Mouse (Mus musculus): ENCODE data around the gene Tmem56. TPM values are rescaled to one million over a fixed set of nuclear protein-coding genes. Genes with fewer than 3 reads are reported as not detected.

The Tmem56 gene
- total RNA-seq, 1 experiment: 0.67 TPM

GRCm38 (mm10) chr3:121291225-121291559 is 8.3 kb upstream of the Tmem56 start:
- TF ChIP-seq ZC3H11A (IDR thresholded peaks at IDR 0.05; ENCODE audit: borderline replicate concordance, low read depth, low read length) (no peak), CHD2 (IDR thresholded peaks at IDR 0.05; ENCODE audit: low read depth, low read length) (no peak), MAFK (IDR thresholded peaks at IDR 0.05; ENCODE audit: insufficient read depth, low read depth, low read length) (no peak), HCFC1 (IDR thresholded peaks at IDR 0.05; ENCODE audit: borderline replicate concordance, insufficient read depth, low read length) (no peak), ZNF384 (IDR thresholded peaks at IDR 0.05; ENCODE audit: low read depth, low read length) (no peak)
- no peak for DNase-seq (ENCODE audit: low read depth, low spot score)
- Histone ChIP-seq H3K4me1 (ENCODE audit: control insufficient read depth in 2 of 2, insufficient read depth in 2 of 2, low read length in 2 of 2, poor library complexity in 1 of 2) (peaks cover 0 to 3% of the 10 kb centered on the region in 2 experiments; a peak in 2 of 4 replicates), H3K36me3 (ENCODE audit: control insufficient read depth, insufficient read depth, low read length, poor library complexity, severe bottlenecking) (no peaks in the 10 kb centered on the region), H3K4me3 (ENCODE audit: insufficient read depth in 1 of 2, low read depth in 1 of 2, low read length in 2 of 2, poor library complexity in 1 of 2, severe bottlenecking in 1 of 2) (peak overlapping the region; percentile 76 to 95), H3K27ac (ENCODE audit: insufficient read depth, low read depth, low read length, poor library complexity, severe bottlenecking) (peak overlapping the region; percentile 59; the same call in 1 of the 2 replicates), H3K9me3 (ENCODE audit: control insufficient read depth, insufficient read depth, low read depth, low read length) (no peaks in the 10 kb centered on the region), H3K9ac (ENCODE audit: insufficient read depth, low read depth, low read length, poor library complexity, severe bottlenecking) (peak overlapping the region; percentile 73)
- in situ Hi-C loops (cut with MboI; ENCODE audit: low sequenced_read_pairs in 2 of 2, unreplicated experiment in 2 of 2): no loop called here

GRCm38 (mm10) chr3:121290681-121291080 is 7.8 kb upstream of the Tmem56 start:
- H3K27ac ChIP-seq (ENCODE audit: insufficient read depth, low read depth, low read length, poor library complexity, severe bottlenecking): no peak overlapping the region
- no peak for TF ChIP-seq CHD2 (IDR thresholded peaks at IDR 0.05; ENCODE audit: low read depth, low read length)
- no peak for TF ChIP-seq ZC3H11A (IDR thresholded peaks at IDR 0.05; ENCODE audit: borderline replicate concordance, low read depth, low read length)
- no peak for TF ChIP-seq MAFK (IDR thresholded peaks at IDR 0.05; ENCODE audit: insufficient read depth, low read depth, low read length)
- TF ChIP-seq HCFC1 (IDR thresholded peaks at IDR 0.05; ENCODE audit: borderline replicate concordance, insufficient read depth, low read length): no peak
- no peak for TF ChIP-seq ZNF384 (IDR thresholded peaks at IDR 0.05; ENCODE audit: low read depth, low read length)
- no peaks in the 10 kb centered on the region for H3K36me3 ChIP-seq (ENCODE audit: control insufficient read depth, insufficient read depth, low read length, poor library complexity, severe bottlenecking)
- no peak for DNase-seq (ENCODE audit: low read depth, low spot score)
- peak overlapping the region; percentile 76 to 95; a peak in 3 of 4 replicates for H3K4me3 ChIP-seq (ENCODE audit: insufficient read depth in 1 of 2, low read depth in 1 of 2, low read length in 2 of 2, poor library complexity in 1 of 2, severe bottlenecking in 1 of 2)
- in situ Hi-C loops (cut with MboI; ENCODE audit: low sequenced_read_pairs in 2 of 2, unreplicated experiment in 2 of 2): no loop called here
- H3K9ac ChIP-seq (ENCODE audit: insufficient read depth, low read depth, low read length, poor library complexity, severe bottlenecking): peak overlapping the region; percentile 35; the same call in 1 of the 2 replicates
- H3K9me3 ChIP-seq (ENCODE audit: control insufficient read depth, insufficient read depth, low read depth, low read length): no peaks in the 10 kb centered on the region
- peaks cover 0 to 3% of the 10 kb centered on the region in 2 experiments; a peak in 2 of 4 replicates for H3K4me1 ChIP-seq (ENCODE audit: control insufficient read depth in 2 of 2, insufficient read depth in 2 of 2, low read length in 2 of 2, poor library complexity in 1 of 2)

- Histone ChIP-seq H3K9me3 (ENCODE audit: control insufficient read depth, insufficient read depth, low read depth, low read length) (no peaks in the 10 kb centered on the region), H3K36me3 (ENCODE audit: control insufficient read depth, insufficient read depth, low read length, poor library complexity, severe bottlenecking) (no peaks in the 10 kb centered on the region), H3K4me3 (ENCODE audit: insufficient read depth in 1 of 2, low read depth in 1 of 2, low read length in 2 of 2, poor library complexity in 1 of 2, severe bottlenecking in 1 of 2) (no peak overlapping the region), H3K27ac (ENCODE audit: insufficient read depth, low read depth, low read length, poor library complexity, severe bottlenecking) (no peak overlapping the region), H3K9ac (ENCODE audit: insufficient read depth, low read depth, low read length, poor library complexity, severe bottlenecking) (no peak overlapping the region), H3K4me1 (ENCODE audit: control insufficient read depth in 2 of 2, insufficient read depth in 2 of 2, low read length in 2 of 2, poor library complexity in 1 of 2) (peaks cover 0 to 3% of the 10 kb centered on the region in 2 experiments; a peak in 2 of 4 replicates)
- in situ Hi-C loops (cut with MboI; ENCODE audit: low sequenced_read_pairs in 2 of 2, unreplicated experiment in 2 of 2): no loop called here
- no peak for DNase-seq (ENCODE audit: low read depth, low spot score)
- TF ChIP-seq HCFC1 (IDR thresholded peaks at IDR 0.05; ENCODE audit: borderline replicate concordance, insufficient read depth, low read length) (no peak), ZNF384 (IDR thresholded peaks at IDR 0.05; ENCODE audit: low read depth, low read length) (no peak), CHD2 (IDR thresholded peaks at IDR 0.05; ENCODE audit: low read depth, low read length) (no peak), MAFK (IDR thresholded peaks at IDR 0.05; ENCODE audit: insufficient read depth, low read depth, low read length) (no peak)
These were observed 4.3 kb upstream of the Tmem56 start for GRCm38 (mm10) chr3:121287151-121287550.

GRCm38 (mm10) chr3:121285219-121285618 is 2.3 kb upstream of the Tmem56 start:
- H3K4me1 ChIP-seq (ENCODE audit: control insufficient read depth in 2 of 2, insufficient read depth in 2 of 2, low read length in 2 of 2, poor library complexity in 1 of 2): peaks cover 0 to 3% of the 10 kb centered on the region in 2 experiments; a peak in 2 of 4 replicates
- H3K9me3 ChIP-seq (ENCODE audit: control insufficient read depth, insufficient read depth, low read depth, low read length): no peaks in the 10 kb centered on the region
- H3K9ac ChIP-seq (ENCODE audit: insufficient read depth, low read depth, low read length, poor library complexity, severe bottlenecking): no peak overlapping the region
- DNase-seq (ENCODE audit: low read depth, low spot score): no peak
- no peaks in the 10 kb centered on the region for H3K36me3 ChIP-seq (ENCODE audit: control insufficient read depth, insufficient read depth, low read length, poor library complexity, severe bottlenecking)
- no peak overlapping the region for H3K27ac ChIP-seq (ENCODE audit: insufficient read depth, low read depth, low read length, poor library complexity, severe bottlenecking)
- H3K4me3 ChIP-seq (ENCODE audit: insufficient read depth in 1 of 2, low read depth in 1 of 2, low read length in 2 of 2, poor library complexity in 1 of 2, severe bottlenecking in 1 of 2): no peak overlapping the region
- in situ Hi-C loops (cut with MboI; ENCODE audit: low sequenced_read_pairs in 2 of 2, unreplicated experiment in 2 of 2): no loop called here
- TF ChIP-seq MAFK (IDR thresholded peaks at IDR 0.05; ENCODE audit: insufficient read depth, low read depth, low read length) (no peak), ZC3H11A (IDR thresholded peaks at IDR 0.05; ENCODE audit: borderline replicate concordance, low read depth, low read length) (no peak), ZNF384 (IDR thresholded peaks at IDR 0.05; ENCODE audit: low read depth, low read length) (no peak), CHD2 (IDR thresholded peaks at IDR 0.05; ENCODE audit: low read depth, low read length) (no peak)

DNA sequence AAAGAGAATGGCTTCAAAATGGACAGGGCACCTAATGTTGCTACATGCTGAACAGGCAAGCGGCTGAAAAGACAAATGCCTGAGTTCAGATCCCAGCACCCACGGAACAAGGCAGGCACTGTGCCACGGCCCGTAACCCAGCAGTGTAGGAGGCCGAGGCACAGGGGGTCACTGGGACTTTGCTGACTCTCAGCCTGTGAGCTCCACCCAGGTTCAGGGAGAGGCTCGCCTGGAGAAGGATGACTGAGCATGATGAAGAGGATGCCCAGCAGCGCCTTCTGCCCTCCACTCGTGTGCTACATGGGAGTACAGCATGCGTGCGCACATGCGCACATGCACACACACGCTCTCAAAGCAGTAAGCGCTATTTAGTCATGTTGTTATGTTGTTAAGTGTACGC is 3.2 kb downstream of the Tmem56 start:
- DNase-seq (ENCODE audit: low read depth, low spot score): no peak
- in situ Hi-C loops (cut with MboI; ENCODE audit: low sequenced_read_pairs in 2 of 2, unreplicated experiment in 2 of 2): no loop called here
- H3K36me3 ChIP-seq (ENCODE audit: control insufficient read depth, insufficient read depth, low read length, poor library complexity, severe bottlenecking): no peaks in the 10 kb centered on the region
- H3K27ac ChIP-seq (ENCODE audit: insufficient read depth, low read depth, low read length, poor library complexity, severe bottlenecking): no peak overlapping the region
- H3K4me1 ChIP-seq (ENCODE audit: control insufficient read depth in 2 of 2, insufficient read depth in 2 of 2, low read length in 2 of 2, poor library complexity in 1 of 2): peaks cover 0 to 3% of the 10 kb centered on the region in 2 experiments; a peak in 3 of 4 replicates
- 0 out of 2 replicates have a peak overlapping the region, but pooled peaks have one; percentile 3 for H3K9ac ChIP-seq (ENCODE audit: insufficient read depth, low read depth, low read length, poor library complexity, severe bottlenecking)
- TF ChIP-seq HCFC1 (IDR thresholded peaks at IDR 0.05; ENCODE audit: borderline replicate concordance, insufficient read depth, low read length): no peak
- no peak for TF ChIP-seq ZNF384 (IDR thresholded peaks at IDR 0.05; ENCODE audit: low read depth, low read length)
- no peak for TF ChIP-seq MAFK (IDR thresholded peaks at IDR 0.05; ENCODE audit: insufficient read depth, low read depth, low read length)
- no peak for TF ChIP-seq ZC3H11A (IDR thresholded peaks at IDR 0.05; ENCODE audit: borderline replicate concordance, low read depth, low read length)
- no peak for TF ChIP-seq CHD2 (IDR thresholded peaks at IDR 0.05; ENCODE audit: low read depth, low read length)
- H3K4me3 ChIP-seq (ENCODE audit: insufficient read depth in 1 of 2, low read depth in 1 of 2, low read length in 2 of 2, poor library complexity in 1 of 2, severe bottlenecking in 1 of 2): 0 out of 4 replicates have a peak overlapping the region, but pooled peaks of 1 of the 2 experiments have one; percentile 12
- H3K9me3 ChIP-seq (ENCODE audit: control insufficient read depth, insufficient read depth, low read depth, low read length): no peaks in the 10 kb centered on the region

All from ES-E14 (cell line).